Mouse (Mus musculus) bone marrow, adult 2 months (tissue): Measurements from ENCODE around the gene Pcbd2. TPM values are rescaled to one million over a fixed set of nuclear protein-coding genes. Genes with fewer than 3 reads are reported as not detected.

Experiments
- H3K27ac ChIP-seq: fragments of 200-500 bp; 2 replicates; pipeline ENCODE4 v1.5.1; 2012; ENCODE audit warnings: low read depth, mild to moderate bottlenecking, control low read depth, inconsistent platforms, low read length; ENCODE audit not compliant: control insufficient read depth, poor library complexity, insufficient read depth
- H3K4me1 ChIP-seq: fragments of 200-500 bp; 2 replicates; pipeline ENCODE4 v1.6.1; 2011; ENCODE audit warnings: low read length; ENCODE audit not compliant: control insufficient read depth, insufficient read depth
- H3K4me3 ChIP-seq: fragments of 200-500 bp; replicated peaks from 2 replicates; pipeline ENCODE3; 2011; ENCODE audit warnings: mild to moderate bottlenecking, low read depth, low read length, control low read depth; ENCODE audit not compliant: control insufficient read depth
- CTCF ChIP-seq: fragments of 200-500 bp; IDR thresholded peaks from 2 replicates; pipeline ENCODE4 v1.5.1; 2011; ENCODE audit warnings: low read length, control low read depth; ENCODE audit not compliant: control insufficient read depth, insufficient read depth
- POLR2A ChIP-seq: fragments of 200-500 bp; IDR thresholded peaks from 2 replicates; pipeline ENCODE4 v1.6.1; 2011; ENCODE audit warnings: low read depth, mild to moderate bottlenecking, control low read depth, low read length, borderline replicate concordance; ENCODE audit not compliant: control insufficient read depth
- WGBS: fragments of 180-500 bp; shearing (Covaris S2); methylation state at CpG from one replicate; pipeline ENCODE4 v1.1.7; 2018; 5-methylcytosine and 5-hydroxymethylcytosine counted together
- polyA plus RNA-seq: library from polyadenylated mRNA; stranded (reverse); fragments of >200 nt; gene quantifications from 2 replicates; pipeline ENCODE4 v1.2.4, GENCODE M21; 2011; ENCODE audit warnings: low replicate concordance; ENCODE audit not compliant: missing spikeins, insufficient read depth, insufficient read length

The Pcbd2 gene
- 22.8 and 24.1 TPM in 2 replicates for polyA plus RNA-seq

GRCm38 (mm10) chr13:55727120-55727838 is at the start of gene Pcbd2:
Gene Pcbd2 (plus strand): TSS chr13:55727368.
- H3K4me1 ChIP-seq = no peaks in the 10 kb centered on the region; the same call in 1 of the 2 replicates
- WGBS = under 1% methylated on average over 65 of the region's 73 CpGs

GRCm38 (mm10) chr13:55682201-55682600 is 45.0 kb upstream of the Pcbd2 start:
- WGBS = 90% methylated on average over 9 of the region's 9 CpGs
- no peak overlapping the region for H3K27ac ChIP-seq
- TF ChIP-seq POLR2A (no peak), CTCF (no peak)
- H3K4me3 ChIP-seq = no peak overlapping the region
- no peaks in the 10 kb centered on the region for H3K4me1 ChIP-seq

More at GRCm38 (mm10) chr13:55727120-55727838, at the start of gene Pcbd2:
- TF ChIP-seq POLR2A (peak; percentile 70; the same call in 1 of the 2 replicates), CTCF (no peak)
- peak within 1 kb of the TSS; percentile 92 for H3K27ac ChIP-seq
- peak within 1 kb of the TSS; percentile 77 for H3K4me3 ChIP-seq

GRCm38 (mm10) chr13:55683581-55683980 is 43.6 kb upstream of the Pcbd2 start:
- TF ChIP-seq POLR2A (no peak), CTCF (no peak)
- Histone ChIP-seq H3K4me3 (no peak overlapping the region), H3K27ac (no peak overlapping the region), H3K4me1 (no peaks in the 10 kb centered on the region)
- 92% methylated on average over 3 of the region's 3 CpGs for WGBS

- Histone ChIP-seq H3K4me3 (no peak overlapping the region), H3K27ac (no peak overlapping the region), H3K4me1 (no peaks in the 10 kb centered on the region)
- TF ChIP-seq CTCF (no peak), POLR2A (no peak)
- WGBS = 67% methylated on average over 9 of the region's 9 CpGs
These were observed 41.0 kb upstream of the Pcbd2 start for GRCm38 (mm10) chr13:55686107-55686633.

- H3K4me3 ChIP-seq = no peak overlapping the region
- TF ChIP-seq POLR2A (no peak), CTCF (no peak)
- no peak overlapping the region for H3K27ac ChIP-seq
- H3K4me1 ChIP-seq = no peaks in the 10 kb centered on the region
- WGBS = 65% methylated on average over 4 of the region's 4 CpGs
These were observed 39.1 kb upstream of the Pcbd2 start for GRCm38 (mm10) chr13:55687927-55688602.

- Histone ChIP-seq H3K27ac (peak within 1 kb of the TSS; percentile 99), H3K4me3 (peak within 1 kb of the TSS; percentile 94), H3K4me1 (peaks cover 1% of the 10 kb centered on the region; the same call in 1 of the 2 replicates)
- TF ChIP-seq CTCF (no peak), POLR2A (peak; percentile 88; the same call in 1 of the 2 replicates)
- under 1% methylated on average over 51 of the region's 51 CpGs for WGBS
These were observed 34.5 kb upstream of the Pcbd2 start, which contains the start of gene B230219D22Rik for GRCm38 (mm10) chr13:55692535-55693242. Gene B230219D22Rik (plus strand): TSS chr13:55693124.

- Histone ChIP-seq H3K27ac (peak overlapping the region; percentile 99), H3K4me3 (peak overlapping the region; percentile 94), H3K4me1 (peaks cover 1% of the 10 kb centered on the region; the same call in 1 of the 2 replicates)
- no peak for TF ChIP-seq CTCF
- peak; percentile 42; the same call in 1 of the 2 replicates for TF ChIP-seq POLR2A
- under 1% methylated on average over 69 of the region's 70 CpGs for WGBS
These were observed 33.9 kb upstream of the Pcbd2 start for GRCm38 (mm10) chr13:55693243-55693721.
